Mouse (Mus musculus): ENCODE data around the gene Fopnl. TPM values are rescaled to one million over a fixed set of nuclear protein-coding genes. Genes with fewer than 3 reads are reported as not detected.

The Fopnl gene
- 10 to 100 TPM; 49.1 to 52.6 TPM for total RNA-seq (2021)

- peak; percentile 98 to 99 for DNase-seq (ENCODE audit: low spot score in 2 of 2)
- intact Hi-C loops (cut with DNase I): loop anchor here (1.0 to 10.0 kb wide), 2 partner anchors 44 to 412 kb away; partner anchors contain the start of genes Abcc1, Mpv17l and Pdxdc1
Observed at GRCm38 (mm10) chr16:14316884-14317876, at the start of gene Fopnl. Gene Fopnl, minus strand, starts transcription at chr16:14317405.

- intact Hi-C loops (cut with DNase I): no loop called here
Observed at GRCm38 (mm10) chr16:14366017-14366416, 48.8 kb upstream of the Fopnl start.

GRCm38 (mm10) chr16:14365457-14365856 is 48.3 kb upstream of the Fopnl start:
- DNase-seq (ENCODE audit: low spot score in 2 of 2): no peak
- intact Hi-C loops (cut with DNase I): no loop called here

More at GRCm38 (mm10) chr16:14366017-14366416, 48.8 kb upstream of the Fopnl start:
- DNase-seq (ENCODE audit: low spot score in 2 of 2): no peak

GRCm38 (mm10) chr16:14364066-14364465 is 46.9 kb upstream of the Fopnl start:
- DNase-seq (ENCODE audit: low spot score in 2 of 2): no peak
- intact Hi-C loops (cut with DNase I): no loop called here

- DNase-seq (ENCODE audit: low spot score in 2 of 2): no peak
Observed at GRCm38 (mm10) chr16:14363496-14363895, 46.3 kb upstream of the Fopnl start.

GRCm38 (mm10) chr16:14362099-14362820 is 45.1 kb upstream of the Fopnl start:
- DNase-seq (ENCODE audit: low spot score in 2 of 2): peak in 1 of 2 experiments; percentile 31
- intact Hi-C loops (cut with DNase I): no loop called here

More at GRCm38 (mm10) chr16:14363496-14363895, 46.3 kb upstream of the Fopnl start:
- intact Hi-C loops (cut with DNase I): no loop called here

- DNase-seq (ENCODE audit: low spot score in 2 of 2): peak; percentile 85 to 86
- intact Hi-C loops (cut with DNase I): loop anchor here (1.0 to 2.0 kb wide), 2 partner anchors 44 to 89 kb away; partner anchors contain the start of gene Fopnl
Observed at GRCm38 (mm10) chr16:14361362-14362098, 44.3 kb upstream of the Fopnl start, which contains the start of gene Abcc1. Gene Abcc1, plus strand, starts transcription at chr16:14361558.

GRCm38 (mm10) chr16:14360931-14361330 is 43.7 kb upstream of the Fopnl start:
- intact Hi-C loops (cut with DNase I): loop anchor here (1.0 to 2.0 kb wide), 2 partner anchors 44 to 90 kb away; partner anchors contain the start of gene Fopnl
- DNase-seq (ENCODE audit: low spot score in 2 of 2): peak; percentile 34 to 71

- intact Hi-C loops (cut with DNase I): no loop called here
- DNase-seq (ENCODE audit: low spot score in 2 of 2): no peak
Observed at GRCm38 (mm10) chr16:14358531-14358930, 41.3 kb upstream of the Fopnl start.

GRCm38 (mm10) chr16:14357859-14358258 is 40.7 kb upstream of the Fopnl start:
- no peak for DNase-seq (ENCODE audit: low spot score in 2 of 2)
- intact Hi-C loops (cut with DNase I): no loop called here

GRCm38 (mm10) chr16:14352663-14353062 is 35.5 kb upstream of the Fopnl start:
- intact Hi-C loops (cut with DNase I): no loop called here
- no peak for DNase-seq (ENCODE audit: low spot score in 2 of 2)

- no peak for DNase-seq (ENCODE audit: low spot score in 2 of 2)
- intact Hi-C loops (cut with DNase I): no loop called here
Observed at GRCm38 (mm10) chr16:14352234-14352633, 35.0 kb upstream of the Fopnl start.

- no peak for DNase-seq (ENCODE audit: low spot score in 2 of 2)
- intact Hi-C loops (cut with DNase I): no loop called here
Observed at GRCm38 (mm10) chr16:14351571-14351970, 34.4 kb upstream of the Fopnl start.

- DNase-seq (ENCODE audit: low spot score in 2 of 2): no peak
- intact Hi-C loops (cut with DNase I): no loop called here
Observed at GRCm38 (mm10) chr16:14344967-14345366, 27.8 kb upstream of the Fopnl start.

- no peak for DNase-seq (ENCODE audit: low spot score in 2 of 2)
- intact Hi-C loops (cut with DNase I): no loop called here
Observed at GRCm38 (mm10) chr16:14328156-14328555, 11.0 kb upstream of the Fopnl start.

GRCm38 (mm10) chr16:14320494-14320893 is 3.3 kb upstream of the Fopnl start:
- DNase-seq (ENCODE audit: low spot score in 2 of 2): peak in 1 of 2 experiments; percentile 79
- intact Hi-C loops (cut with DNase I): no loop called here

GRCm38 (mm10) chr16:14319681-14320080 is 2.5 kb upstream of the Fopnl start:
- intact Hi-C loops (cut with DNase I): loop anchor here (10.0 kb wide), 1 partner anchor 415 kb away; the partner anchor contains the start of genes Mpv17l and Pdxdc1
- DNase-seq (ENCODE audit: low spot score in 2 of 2): no peak

- intact Hi-C loops (cut with DNase I): loop anchor here (5.0 to 10.0 kb wide), 2 partner anchors 179 to 408 kb away; partner anchors contain the start of genes Mpv17l and Pdxdc1
- DNase-seq (ENCODE audit: low spot score in 2 of 2): no peak
Observed at GRCm38 (mm10) chr16:14312914-14313313, 4.3 kb downstream of the Fopnl start.

- no peak for DNase-seq (ENCODE audit: low spot score in 2 of 2)
- intact Hi-C loops (cut with DNase I): loop anchor here (5.0 to 10.0 kb wide), 2 partner anchors 181 to 407 kb away; partner anchors contain the start of genes Mpv17l and Pdxdc1
Observed at GRCm38 (mm10) chr16:14311371-14311770, 5.8 kb downstream of the Fopnl start.
